Mouse (Mus musculus) large intestine, adult 2 months (tissue): ENCODE measurements around the gene Ccdc50. TPM values are rescaled to one million over a fixed set of nuclear protein-coding genes. Genes with fewer than 3 reads are reported as not detected.

Experiments
- DNase-seq: peaks from one replicate; pipeline ENCODE4 v3.0.0-alpha.2; 2012; ENCODE audit warnings: low read depth, low spot score
- WGBS: fragments of 180-500 bp; shearing (Covaris S2); methylation state at CpG from one replicate; pipeline ENCODE4 v1.1.7; 2018; 5-methylcytosine and 5-hydroxymethylcytosine counted together
- polyA plus RNA-seq: library from polyadenylated mRNA; depleted of rRNA; stranded (reverse); fragments of >200 nt; gene quantifications from 2 replicates; pipeline ENCODE4 v1.2.3, GENCODE M21; 2012

The Ccdc50 gene
- polyA plus RNA-seq, 1 experiment = 6.3 TPM

GRCm38 (mm10) chr16:27391845-27392244 lies 3.2 kb downstream of the Ccdc50 start:
- 36% methylated on average over 2 of the region's 2 CpGs for WGBS
- no peak for DNase-seq

DNA sequence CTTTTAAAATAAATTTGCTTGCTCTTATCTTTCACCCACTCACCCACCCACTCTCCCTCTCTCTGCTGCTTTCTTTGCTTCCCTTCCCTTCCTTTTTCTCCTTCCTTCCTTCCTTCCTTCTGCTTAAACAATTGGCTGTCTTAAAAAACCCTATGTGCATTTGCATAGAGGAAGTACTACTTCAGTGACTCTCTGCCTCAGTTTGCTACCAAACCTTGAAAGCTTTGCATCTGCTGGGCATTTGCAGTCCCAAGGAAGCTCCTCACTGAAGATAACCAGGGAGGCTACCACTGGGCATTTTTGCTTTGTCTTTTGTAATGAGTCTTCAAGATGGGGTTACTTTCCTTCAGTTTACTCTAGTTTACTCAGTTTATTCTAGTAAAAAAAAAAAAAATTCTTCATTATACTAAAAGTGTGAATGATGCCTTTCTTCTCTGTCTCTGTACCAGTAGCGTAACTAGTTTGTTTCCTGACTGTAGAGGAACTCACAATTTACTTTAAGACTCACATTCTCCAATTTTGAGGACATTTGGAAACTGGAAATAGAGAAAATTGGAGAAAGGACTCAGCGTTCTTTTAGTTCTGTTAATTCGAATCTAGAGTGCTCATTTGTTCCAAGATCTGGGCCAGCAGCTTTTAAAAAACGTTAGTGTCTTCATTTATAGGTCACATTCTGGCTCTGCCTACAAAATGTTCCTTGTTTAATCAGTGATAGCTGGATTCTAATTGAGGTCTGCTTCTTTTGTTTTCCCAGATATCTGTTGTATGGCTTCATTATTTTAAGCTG lies 6.8 kb downstream of the Ccdc50 start:
- DNase-seq = no peak
- WGBS = 66% methylated on average over 4 of the region's 4 CpGs

GRCm38 (mm10) chr16:27396951-27397350 lies 8.3 kb downstream of the Ccdc50 start:
- 93% methylated on average over 1 of the region's 1 CpGs for WGBS

DNA sequence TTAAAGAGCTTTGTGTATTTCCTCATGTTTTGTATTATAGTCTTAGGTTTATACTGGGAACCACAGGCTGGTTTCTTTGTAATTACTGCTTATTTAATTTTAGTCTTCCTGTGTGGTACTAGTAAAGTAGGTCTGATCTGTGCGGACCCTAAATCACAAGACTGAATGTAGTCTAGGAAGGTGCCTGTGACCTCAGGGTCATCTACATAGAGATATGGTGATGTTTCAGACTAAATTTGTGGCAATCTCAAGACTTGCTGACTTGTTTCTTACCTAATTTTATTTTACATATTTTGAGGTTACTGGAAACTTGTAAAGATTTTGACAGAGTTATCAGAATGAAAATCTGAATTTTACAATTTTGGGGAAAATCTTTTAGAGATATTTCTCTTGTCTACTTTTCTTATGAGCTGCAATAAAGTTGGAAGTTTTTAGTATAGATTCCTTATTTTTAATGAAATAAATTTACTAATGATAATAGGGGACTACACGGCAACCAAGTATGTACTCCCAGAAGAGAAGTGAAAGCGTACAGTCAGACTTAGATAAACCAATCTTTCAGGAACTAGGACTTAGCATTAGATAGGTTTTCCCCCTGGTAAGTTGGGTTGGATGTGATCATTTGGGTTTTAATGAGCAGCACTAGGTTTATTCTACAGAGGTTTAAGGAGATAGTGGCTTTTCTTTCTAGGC lies 10.5 kb downstream of the Ccdc50 start:
- 85% methylated on average over 3 of the region's 3 CpGs for WGBS

More at GRCm38 (mm10) chr16:27396951-27397350, 8.3 kb downstream of the Ccdc50 start:
- DNase-seq = no peak

DNA sequence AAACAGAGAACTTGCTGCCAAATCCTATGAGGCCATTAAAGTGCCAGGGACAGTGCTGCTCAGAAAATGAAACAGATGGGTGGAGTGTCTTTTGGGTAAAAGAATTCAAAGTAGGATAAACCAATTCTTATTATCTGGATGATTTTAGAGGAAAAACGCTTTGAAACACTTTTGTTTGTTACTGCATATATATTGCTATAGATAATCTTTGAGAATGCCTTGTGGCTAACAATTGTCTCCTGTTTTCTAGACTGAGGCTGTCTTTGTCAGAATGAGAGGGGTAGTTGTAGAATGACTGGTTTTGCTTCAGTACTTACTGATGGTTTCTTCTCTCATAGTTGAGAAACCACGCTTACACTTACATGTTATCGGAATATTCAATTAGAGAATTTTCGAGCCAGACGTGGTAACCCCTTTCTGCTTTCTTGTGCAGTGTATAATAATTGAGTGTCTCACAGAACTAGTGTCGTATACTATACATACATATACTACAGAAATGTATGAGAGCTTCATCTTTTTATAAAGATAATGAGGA lies 11.1 kb downstream of the Ccdc50 start:
- WGBS = 86% methylated on average over 6 of the region's 6 CpGs

More for the DNA sequence above, 10.5 kb downstream of the Ccdc50 start:
- DNase-seq = no peak

GRCm38 (mm10) chr16:27401579-27401978 lies 12.9 kb downstream of the Ccdc50 start:
- WGBS = 70% methylated on average over 2 of the region's 2 CpGs
- no peak for DNase-seq

More for the DNA sequence above, 11.1 kb downstream of the Ccdc50 start:
- no peak for DNase-seq

DNA sequence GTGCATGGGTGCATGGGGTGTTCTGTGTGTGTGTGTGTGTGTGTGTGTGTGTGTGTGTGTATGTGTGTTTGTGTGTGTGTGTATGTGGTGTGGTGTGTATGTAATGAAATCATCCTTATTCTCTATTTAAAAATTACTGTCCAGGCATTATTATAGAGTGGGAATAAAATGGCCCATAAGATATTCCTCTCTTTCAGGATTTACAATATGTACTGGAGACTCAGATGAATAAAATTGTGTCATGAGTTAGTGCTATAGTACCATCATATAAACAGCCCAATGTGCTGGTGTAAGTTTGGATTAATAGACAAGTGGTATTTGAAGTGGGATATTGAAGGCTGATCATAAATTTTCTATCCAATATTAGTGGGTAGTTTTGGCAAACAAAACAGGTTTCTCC lies 15.4 kb downstream of the Ccdc50 start:
- no peak for DNase-seq

- no peak for DNase-seq
- WGBS = 94% methylated on average over 6 of the region's 6 CpGs
Measured at GRCm38 (mm10) chr16:27416937-27417584, 28.4 kb downstream of the Ccdc50 start.

- 86% methylated on average over 3 of the region's 3 CpGs for WGBS
- no peak for DNase-seq
Measured at GRCm38 (mm10) chr16:27417632-27418031, 29.0 kb downstream of the Ccdc50 start.

DNA sequence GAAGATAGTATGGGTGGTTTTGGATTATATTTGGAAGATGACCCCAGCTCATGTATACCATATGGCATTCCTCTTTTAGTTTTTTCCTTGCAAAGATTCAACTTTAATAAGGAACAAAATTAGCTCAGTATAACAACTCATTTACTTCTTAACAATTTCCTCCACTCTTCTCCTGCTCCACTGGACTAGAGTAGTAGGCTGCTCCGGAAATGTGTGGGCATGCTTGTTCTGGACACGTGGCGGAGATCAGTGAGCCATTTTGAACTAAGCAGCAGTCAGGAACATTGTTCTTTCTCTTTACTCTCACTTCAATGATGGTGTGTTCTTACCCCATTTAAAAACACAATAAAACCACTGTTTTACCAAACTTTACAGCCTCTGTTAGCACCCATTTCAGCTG lies 32.3 kb downstream of the Ccdc50 start:
- WGBS = 97% methylated on average over 3 of the region's 3 CpGs

DNA sequence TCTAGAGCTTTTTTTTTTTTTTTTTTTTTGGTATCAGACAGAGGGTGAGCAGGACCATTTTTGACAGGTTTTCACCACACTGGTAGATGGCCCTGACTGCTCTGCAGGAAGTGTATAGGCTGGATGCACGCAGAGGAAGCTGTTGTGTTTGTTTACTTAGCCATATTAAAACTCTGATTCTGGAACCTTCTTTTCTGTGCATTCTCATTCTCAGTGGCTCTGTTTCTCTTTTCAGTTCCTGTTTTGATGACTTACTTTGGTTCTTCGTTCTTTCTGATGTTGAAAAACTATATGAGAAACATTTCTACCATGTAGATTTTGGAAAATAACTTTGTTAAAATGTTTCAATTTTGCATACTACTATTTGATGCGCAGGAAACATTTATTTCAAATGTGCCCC lies 46.4 kb downstream of the Ccdc50 start:
- 78% methylated on average over 3 of the region's 3 CpGs for WGBS
- DNase-seq = no peak

More for the DNA sequence above, 32.3 kb downstream of the Ccdc50 start:
- DNase-seq = no peak

- 86% methylated on average over 3 of the region's 3 CpGs for WGBS
- no peak for DNase-seq
Measured at GRCm38 (mm10) chr16:27443941-27444340, 55.3 kb downstream of the Ccdc50 start.

DNA sequence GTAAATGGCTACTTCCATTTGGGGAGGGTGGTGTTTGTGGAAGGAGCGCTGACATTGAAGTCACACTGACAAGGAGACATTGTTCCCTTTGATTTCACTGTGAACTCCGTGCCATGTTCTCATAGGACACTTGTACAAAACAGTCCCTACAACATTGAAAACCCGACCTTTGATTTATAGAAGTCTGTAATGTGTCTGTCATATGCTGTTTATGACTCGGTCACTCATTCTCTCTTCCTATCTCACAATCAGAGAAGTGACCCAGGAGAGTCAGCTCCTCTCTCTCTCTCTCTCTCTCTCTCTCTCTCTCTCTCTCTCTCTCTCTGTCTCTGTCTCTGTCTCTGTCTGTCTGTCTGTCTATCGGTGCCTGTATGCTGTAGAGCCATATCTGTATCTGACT lies 60.7 kb downstream of the Ccdc50 start:
- DNase-seq = peak; percentile 24
- 58% methylated on average over 5 of the region's 5 CpGs for WGBS

DNA sequence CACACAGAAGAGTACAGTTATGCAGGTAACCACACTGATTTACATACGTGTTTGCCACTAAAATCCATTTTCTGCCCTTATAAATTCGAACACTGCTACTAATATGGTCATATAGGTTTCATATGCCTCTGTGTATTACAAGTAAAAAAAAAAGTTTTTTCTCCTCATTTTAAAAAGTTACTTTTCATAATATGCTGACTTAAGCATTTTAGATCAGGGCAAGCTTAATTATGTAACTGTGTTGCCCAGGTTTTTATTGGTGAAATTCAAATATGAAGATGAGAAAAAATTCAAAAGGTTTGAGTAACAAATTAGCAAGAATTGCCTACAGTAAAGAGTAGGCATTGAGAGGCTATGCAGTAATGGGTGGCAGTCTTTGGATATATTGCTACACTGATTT lies 62.0 kb downstream of the Ccdc50 start:
- no peak for DNase-seq
- 97% methylated on average over 2 of the region's 2 CpGs for WGBS

DNA sequence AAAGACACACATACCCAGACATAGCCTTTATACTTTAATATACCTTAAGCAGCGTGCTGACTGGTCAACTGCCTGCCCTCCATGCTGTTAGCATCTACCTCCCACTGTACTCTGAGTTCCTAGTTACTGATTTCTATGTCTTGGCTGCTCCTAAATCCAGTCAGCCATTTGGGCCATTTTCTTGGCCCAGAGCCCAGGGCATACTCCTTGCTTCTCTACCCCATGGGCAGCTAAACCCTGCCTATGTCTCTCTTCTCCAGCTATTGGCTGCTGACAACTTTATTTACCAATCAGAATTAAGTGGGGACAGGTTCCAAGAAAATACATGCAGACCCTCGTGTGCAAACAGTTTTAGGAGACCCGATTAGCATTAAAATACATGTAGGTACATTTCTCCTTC lies 64.7 kb downstream of the Ccdc50 start:
- 68% methylated on average over 3 of the region's 3 CpGs for WGBS
- no peak for DNase-seq

DNA sequence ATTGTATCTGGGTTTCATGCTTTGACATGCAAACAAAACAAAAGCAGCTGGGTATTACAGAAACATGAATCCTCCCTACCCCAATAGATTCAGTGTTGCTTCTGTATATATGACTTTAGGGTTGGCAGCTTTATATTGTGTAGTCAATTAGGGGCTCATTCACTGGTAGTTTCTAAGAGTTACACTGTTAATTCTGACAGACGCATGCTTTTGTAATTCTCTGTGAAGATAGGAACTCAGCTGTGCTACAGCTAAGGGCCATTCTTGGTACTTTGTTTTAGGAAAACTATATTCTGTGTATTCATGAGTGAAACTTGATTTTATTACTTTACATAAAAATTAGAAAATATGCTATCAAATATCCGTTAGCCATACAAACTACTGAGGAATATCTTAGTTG lies 65.2 kb downstream of the Ccdc50 start:
- WGBS = 75% methylated on average over 2 of the region's 2 CpGs
- no peak for DNase-seq

DNA sequence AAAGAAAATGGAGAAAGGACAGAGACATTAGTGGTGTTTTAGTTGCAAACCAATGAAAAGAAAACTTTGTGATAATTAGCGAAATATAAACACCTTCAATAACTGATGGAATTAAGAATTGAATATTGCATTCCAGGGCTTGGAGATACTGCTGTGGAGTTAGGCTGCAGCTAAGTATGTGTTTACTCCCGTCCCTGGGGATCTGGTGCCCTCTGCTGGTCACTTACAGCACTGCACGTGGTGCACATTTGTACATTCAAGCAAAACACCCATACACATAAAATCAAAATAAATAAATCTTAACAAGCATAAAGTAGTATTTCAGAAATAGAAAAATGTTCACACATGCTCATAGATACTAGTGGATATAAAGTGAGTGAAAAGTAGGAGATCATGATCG lies 68.6 kb downstream of the Ccdc50 start:
- WGBS = 20% methylated on average over 4 of the region's 4 CpGs
- DNase-seq = peak; percentile 43

GRCm38 (mm10) chr16:27468731-27469130 lies 80.1 kb downstream of the Ccdc50 start:
- 22% methylated on average over 5 of the region's 5 CpGs for WGBS
- DNase-seq = peak; percentile 24

DNA sequence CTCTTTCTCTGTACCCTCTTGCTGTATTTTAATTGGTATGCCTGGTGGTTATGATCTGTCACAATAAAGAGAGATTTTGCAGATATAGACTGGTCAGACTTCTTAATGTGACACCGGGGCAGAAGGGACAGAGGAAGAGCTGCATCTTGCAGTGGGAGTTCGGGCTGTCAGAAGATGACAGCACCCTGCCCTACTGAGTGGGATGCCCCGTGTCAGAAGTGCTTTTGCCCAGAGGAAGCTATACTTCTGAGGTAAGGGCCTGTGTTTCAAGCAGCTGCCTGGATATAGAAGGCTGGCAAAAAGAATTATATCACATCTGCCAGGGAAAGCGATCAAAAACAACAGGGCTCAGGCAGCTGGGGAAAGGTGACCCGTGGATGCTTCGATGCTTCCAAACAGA lies 82.7 kb downstream of the Ccdc50 start:
- WGBS = 65% methylated on average over 6 of the region's 6 CpGs
- no peak for DNase-seq

DNA sequence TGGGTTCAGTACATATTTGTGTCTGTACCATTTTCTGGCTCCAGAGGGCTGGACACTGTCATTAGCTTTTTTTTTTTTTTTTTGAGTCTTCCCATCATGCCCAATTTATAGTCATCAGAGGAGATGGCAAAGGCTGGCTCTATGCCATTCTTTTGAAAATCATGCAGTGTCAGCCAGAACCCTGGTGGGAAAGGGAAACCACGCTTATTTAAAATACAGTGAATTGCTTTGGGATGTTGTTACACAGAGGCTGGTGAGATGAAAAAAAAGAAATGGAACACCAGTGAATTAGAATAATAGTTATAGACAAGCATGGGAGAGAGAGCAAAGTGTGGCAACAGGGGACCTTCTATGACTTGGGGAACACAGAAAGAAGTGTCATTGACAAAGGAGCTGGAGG lies 95.2 kb downstream of the Ccdc50 start:
- no peak for DNase-seq
- 70% methylated on average over 1 of the region's 1 CpGs for WGBS
